Mouse (Mus musculus) retina, embryonic 14.5 days (tissue): Measurements from ENCODE around the gene Lzic.
"Not testable (repeated sequence)": the region's sequence is repeated elsewhere in the genome, so short reads cannot be mapped to it uniquely, and the experiment has no call there.

Source experiments
- DNase-seq: peaks from one replicate; pipeline ENCODE4 v3.0.0-alpha.2; 2015; ENCODE audit warnings: low spot score

Gene Lzic

DNA sequence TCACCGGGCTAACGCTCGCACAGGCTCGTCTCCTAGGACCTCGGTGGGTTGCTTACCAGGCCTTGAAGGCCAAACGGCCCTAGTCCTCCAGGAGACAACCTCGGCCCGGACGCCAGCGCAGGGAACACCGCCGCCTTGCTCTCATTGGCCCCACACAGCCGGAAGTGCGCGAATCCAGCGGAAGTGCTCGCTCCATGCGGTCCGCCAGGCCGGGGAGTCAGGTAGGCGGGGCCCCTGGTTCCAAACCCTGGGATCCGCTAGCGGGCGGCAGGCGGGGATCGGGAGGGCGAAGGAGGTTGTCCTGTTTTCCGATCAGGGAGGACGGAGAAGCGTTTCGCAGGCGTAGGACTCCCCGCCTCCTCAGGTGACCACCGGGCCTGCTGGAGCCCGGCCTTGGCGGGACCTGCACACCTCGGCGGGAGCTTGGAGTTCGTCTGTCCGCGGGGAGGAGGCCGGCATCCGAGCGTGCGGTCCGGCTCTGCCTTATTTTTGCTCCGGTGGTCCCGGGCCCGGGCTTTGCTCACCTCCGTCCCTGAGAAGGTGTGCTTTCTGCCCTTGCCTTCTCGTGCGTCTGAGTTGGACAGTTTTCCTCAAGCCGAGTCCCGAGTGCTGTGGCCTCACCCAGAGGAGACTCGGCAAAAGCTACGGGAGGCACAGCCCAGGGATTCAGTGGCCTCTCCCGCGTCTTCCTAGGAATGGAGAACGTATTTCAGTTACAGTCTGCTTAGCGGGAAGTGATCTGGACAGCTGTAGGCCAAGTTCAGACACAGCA, at the start of gene Lzic, which contains the start of gene Nmnat1:
Gene Lzic, plus strand, starts transcription at position 177 of the 772 bp plus-strand sequence.
Gene Nmnat1, minus strand, starts transcription at position 150 of the 772 bp plus-strand sequence.
- DNase-seq = peak; percentile 94

DNA sequence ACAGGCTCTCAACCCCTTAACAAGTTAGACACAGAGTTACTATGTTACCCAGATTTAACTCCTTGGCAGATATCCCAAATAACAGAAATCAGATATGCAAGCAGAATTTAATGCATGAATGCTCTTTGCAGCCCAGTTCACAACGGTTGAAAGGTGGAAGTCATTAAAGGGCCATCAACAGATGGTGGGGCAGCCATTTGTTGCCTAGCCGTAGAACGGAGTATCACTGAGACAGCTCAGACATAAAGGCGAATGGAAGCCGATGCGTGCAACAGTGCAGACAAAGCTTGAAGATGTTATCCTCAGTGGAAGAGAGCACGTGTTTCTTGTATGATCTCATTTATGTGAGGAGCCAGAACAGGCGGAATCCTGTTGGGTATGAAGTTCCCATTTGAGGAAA, 44.5 kb upstream of the Lzic start:
- peak; percentile 66 for DNase-seq

DNA sequence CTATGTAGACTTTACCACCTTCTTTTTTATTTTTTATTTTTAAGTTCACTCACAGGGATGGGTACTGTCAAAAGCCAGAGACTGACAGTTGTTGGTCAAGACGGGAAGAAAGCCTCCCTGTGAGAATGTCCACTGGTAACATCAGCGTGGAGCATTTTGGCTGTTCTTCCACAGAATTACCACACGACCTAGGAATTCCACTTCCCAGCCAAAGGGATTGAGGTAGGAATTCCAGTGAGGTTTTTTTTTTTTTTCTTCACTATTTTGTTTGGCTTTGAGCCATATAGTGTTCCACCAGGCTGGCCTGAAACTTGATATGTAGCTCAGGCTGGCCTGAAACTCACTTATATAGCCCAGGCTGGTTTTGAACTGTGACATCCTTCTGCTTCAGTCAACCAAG, 42.6 kb upstream of the Lzic start:
- DNase-seq = no peak

DNA sequence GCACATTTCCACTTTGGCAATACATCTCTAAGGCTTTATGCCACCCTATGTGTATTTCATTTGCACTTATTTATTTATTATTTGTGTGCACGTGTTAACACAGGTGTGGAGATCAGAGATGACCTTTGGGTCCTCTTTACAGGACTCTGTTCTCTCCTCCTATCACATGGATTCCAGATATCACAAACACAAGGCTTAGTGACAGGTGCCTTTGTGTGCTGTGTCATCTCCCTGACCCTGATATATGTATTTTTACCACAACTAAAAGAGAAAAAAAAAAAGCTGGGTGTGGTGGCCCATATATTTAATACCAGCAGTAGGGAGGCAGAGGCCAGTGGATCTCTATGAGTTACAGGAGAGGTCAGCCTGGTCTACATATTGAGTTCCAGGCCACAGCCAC, 40.6 kb upstream of the Lzic start:
- DNase-seq = no peak

DNA sequence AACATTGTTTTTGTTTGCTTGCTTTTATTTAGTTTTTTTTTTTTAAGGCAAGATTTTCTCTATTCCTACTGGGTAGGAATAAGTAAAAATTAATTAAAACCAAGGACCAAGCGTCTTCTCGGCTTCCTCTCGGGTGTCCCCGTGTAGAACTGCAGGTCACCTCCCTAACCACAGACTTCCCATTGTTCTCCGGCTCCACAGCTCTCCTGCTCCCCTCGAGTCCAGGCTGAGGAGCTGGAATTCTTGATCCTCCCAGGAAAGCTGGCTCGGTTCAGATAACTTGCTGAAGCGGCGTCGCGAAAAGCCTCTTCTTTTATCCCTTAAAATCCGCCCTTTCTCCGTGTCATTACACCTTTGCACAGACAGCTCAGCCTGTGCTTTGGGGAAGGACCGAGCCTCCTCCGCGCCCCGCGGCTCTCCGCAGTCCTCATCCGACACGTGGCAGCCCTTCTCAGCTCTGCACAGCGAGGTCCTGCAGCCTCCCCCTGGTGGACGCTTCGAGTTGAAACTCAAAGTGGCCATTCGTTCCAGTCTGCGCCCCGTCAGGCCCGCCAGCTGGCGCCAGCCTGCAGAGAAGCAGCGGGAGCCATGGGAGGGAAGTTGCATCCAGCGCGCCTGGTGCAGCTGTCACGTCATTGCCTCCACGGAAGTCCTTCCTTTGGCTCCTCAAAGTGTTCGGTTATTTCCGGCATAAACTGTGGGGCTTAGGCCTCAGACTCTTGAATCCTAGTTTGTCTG, 39.9 kb upstream of the Lzic start:
- DNase-seq = peak; percentile 99

DNA sequence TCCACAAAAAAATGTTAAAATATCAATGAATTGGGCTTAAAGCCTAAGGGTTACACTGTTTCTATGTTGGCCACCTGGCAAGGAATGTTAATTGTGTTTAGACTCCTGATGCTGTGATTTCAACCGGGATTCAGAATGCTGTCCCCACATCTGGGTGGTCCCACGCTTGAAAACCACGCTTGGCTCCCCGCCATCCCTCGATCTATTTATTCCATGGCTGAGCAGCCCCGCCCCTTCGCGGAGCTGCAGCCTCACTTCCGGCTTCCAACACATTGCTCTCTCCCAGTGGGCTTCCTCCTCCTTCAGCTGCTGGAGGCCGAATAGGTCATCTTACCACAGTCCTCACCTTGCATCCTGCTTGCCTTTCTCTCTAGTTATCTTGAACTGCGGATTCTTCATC, 39.2 kb upstream of the Lzic start:
- peak; percentile 85 for DNase-seq

DNA sequence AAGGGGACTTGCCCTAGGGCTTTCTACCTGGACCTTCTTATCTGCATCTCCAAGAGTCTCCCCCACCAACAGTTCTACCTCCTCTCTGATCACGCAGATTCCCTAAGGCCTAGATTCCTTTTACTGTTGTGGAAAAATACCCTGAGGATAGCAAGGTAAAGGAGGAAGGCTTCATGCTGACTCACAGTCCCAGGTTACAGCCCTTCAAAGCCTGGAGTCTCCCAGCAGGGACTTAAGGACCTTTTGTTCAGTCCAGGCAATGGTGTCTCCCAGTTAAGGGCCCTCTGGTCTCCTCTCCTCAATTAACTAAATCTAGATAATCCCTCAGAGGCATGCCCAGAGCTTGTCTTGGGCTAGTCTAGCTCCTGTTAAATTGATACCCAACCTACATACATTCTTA, 38.7 kb upstream of the Lzic start:
- no peak for DNase-seq

DNA sequence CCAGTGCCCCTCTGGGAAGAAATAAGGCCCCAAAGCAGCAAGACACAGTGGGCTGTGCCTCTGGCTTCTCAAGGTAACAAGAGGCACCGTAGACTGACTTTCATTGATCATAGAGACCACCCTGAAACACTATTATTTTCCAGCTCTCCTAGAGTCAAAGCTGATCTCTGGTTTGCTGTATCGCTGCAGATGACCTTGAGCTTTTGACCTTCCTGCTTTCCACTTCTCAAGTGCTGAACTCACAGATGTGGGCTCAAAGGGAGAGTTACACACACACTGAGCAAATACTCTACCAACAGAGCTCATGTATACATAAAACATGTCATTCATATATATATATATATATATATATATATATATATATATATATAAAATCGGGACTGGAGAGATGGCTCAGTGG, 34.4 kb upstream of the Lzic start:
- no peak for DNase-seq

DNA sequence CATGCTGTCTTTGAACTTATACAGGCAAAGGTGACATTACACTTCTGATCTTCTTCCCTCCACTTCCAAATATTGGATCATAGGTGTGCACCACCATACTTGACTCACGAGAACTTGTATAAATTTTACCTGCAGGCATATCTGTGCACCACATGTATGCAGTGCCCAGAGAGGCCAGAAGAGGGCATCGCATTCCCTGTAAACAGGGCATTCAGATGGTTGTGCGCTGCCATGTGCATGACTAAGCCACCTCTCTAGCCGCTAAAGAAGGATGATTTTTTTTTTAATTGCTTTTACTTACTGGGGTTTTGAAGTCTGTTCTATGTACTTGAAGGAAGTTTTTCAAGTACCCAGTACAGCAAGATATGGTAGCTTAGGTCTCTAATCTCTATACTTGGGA, 31.4 kb upstream of the Lzic start:
- peak; percentile 34 for DNase-seq

DNA sequence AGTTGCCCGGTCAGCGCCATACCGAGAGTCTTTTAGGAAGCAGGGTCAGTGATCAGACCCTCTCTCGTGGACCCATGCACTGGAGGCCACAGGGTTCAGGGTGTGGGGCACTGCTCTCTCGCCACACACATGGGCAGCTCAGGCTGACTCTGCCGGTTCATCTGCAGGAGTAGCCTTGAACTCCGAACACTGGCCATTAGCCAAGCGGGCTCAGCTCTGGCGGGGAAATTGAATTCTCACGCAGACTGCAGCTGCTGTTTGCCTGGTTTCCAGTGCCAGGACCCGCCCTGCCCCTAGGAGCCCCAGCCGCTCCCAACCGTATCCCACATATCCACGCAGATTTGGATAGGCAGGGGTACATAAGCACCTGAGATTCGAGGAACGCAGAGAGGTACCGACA, 30.8 kb upstream of the Lzic start:
- DNase-seq = no peak

DNA sequence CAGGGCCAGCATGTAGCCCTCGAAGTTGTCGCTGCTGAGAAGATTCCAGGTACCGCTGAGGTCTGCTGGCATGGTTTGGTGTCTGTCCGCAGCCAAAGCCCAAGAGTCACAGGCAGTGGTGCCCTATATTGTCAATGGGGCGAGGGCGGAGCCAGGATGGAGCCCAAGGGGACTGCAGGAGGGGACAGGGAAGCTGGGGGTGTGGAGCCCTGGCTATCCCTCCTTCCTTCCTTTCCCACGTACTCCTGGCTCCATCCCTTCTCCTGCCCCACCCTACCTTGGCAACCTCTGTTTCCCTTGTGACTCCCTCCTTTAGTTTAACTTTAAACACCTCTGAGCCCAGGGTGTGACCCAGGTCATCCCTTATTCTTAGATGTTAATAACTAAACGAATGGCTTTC, 30.1 kb upstream of the Lzic start, which contains the start of gene Rbp7:
Gene Rbp7, minus strand, starts transcription at position 100 of the 400 bp plus-strand sequence.
- DNase-seq = no peak

DNA sequence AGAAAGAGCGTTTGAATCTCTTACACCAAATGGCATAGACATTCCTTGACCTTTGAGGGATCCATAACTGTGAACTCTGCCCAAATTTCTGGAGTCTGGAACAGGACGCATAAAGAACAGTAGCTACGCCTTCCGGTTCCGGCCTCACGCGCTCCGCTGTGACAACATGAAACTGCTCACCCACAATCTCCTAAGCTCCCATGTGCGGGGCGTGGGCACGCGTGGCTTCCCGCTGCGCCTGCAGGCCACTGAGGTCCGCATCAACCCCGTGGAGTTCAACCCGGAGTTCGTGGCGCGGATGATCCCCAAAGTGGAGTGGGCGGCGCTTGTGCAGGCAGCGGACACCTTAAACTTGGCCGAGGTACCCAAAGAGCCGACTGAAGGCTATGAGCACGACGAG, 27.9 kb upstream of the Lzic start:
- not testable (repeated sequence) for DNase-seq

DNA sequence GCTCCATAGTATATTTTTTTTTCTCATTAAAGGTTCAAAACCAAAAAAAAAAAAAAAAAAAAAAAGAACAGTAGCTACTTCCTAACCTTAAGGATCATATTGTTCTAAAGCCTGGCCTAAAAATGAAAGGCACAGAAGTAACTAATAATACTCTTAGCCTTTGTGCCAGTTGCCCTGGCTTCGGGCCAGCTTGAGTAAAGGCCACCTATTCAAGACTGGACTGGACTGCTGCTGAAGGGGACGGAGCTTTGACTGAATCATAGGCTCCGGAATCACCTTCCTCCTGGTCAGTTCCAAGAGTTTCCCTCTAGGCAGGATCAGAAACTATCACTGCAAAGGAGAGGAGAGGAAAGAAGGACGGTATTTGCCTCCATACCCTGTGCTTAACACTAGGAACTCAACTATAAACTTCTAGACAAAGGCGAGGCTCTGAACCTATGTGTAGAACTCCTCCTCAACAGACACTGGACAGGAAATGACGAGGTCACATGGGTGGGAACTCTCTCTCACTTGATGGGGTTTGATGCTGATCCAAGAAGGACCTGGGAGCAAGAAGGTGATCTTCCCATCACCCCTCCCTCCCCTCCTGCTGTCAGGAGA, 27.1 kb upstream of the Lzic start:
- no peak for DNase-seq

DNA sequence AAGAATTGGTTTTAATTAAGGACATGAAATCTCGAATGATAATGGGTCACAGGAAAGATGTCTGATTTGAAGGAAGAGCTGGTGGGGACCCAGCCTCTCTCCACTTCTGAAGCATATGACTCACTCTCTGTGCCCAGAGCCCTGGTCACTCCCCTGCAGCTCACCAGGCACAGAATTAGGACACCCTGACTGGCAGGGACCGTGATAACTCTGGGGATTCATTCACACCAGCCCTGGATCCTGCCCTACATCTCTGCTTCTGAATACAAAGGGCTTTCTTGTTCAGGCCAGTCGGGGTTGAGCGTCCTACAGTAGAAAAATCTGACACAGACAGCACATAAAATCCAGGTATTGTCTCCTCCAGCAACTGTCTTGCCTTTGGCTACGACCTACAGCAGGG, 26.5 kb upstream of the Lzic start:
- DNase-seq = no peak

DNA sequence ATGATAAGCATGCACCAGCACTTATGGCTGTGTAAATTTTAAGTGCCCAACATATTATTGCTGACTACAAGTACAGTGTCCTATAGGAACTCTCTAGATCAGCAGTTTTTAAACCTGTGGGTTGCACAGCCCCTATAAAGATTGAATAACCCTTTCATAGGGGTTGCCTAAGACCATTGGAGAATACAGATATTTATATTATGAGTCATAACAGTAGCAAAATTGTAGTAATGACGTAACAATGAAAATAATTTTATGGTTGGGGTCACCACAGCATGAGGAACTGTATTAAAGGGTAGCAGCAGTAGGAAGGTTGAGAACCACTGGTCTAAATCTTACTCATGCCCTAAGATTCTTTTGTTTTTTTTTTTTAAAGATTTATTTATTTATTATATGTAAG, 25.6 kb upstream of the Lzic start:
- DNase-seq = no peak

DNA sequence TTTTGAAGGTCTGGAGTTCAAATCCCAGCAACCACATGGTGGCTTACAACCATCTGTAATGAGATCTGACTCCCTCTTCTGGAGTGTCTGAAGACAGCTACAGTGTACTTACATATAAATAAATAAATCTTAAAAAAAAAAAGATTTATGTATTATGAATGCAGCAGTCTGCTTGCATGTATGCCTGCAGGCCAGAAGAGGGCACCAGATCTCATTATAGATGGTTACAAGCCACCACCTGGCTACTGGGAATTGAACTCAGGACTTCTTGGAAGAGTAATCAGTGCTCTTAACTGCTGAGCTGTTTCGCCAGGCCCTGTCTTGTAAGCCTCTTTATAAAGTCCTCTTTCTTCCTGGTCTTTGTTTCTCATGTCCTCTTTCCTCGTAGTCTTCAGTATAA, 24.6 kb upstream of the Lzic start:
- DNase-seq = not testable (repeated sequence)

DNA sequence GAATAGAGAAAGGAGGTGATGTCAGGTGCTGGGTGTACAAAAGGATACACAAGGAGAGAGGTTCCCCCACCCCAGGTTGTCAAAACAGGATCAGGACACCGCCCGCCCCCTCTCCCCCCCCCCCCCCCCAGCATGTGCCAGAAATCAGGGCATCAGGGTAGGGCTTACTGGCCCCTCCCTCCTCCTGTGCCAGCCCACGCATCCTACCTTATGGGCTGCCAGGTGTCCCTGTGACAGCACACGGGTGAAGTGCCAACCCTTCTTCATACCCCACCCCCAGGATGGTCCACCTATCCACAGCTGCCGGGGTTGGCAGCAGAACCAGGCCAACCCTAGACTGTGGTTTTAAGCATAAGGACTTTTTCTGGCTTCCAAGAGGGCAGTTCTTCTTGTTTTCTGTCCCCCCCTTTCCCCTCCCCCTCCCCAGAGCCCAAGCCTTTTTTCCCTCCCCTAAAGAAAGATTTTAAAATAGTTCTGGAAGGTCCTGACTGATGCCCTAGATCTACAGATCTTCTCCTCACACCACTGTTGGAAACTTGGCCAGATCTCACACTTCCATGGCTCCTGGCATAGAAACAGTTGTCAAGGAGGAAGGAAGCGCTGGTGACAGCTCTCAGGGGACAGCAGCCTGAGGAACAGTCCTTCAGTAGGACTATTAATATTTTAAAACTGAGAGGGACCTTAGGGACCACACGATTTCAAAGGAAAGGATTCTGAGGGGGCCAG, 23.3 kb upstream of the Lzic start:
- DNase-seq = peak; percentile 42

DNA sequence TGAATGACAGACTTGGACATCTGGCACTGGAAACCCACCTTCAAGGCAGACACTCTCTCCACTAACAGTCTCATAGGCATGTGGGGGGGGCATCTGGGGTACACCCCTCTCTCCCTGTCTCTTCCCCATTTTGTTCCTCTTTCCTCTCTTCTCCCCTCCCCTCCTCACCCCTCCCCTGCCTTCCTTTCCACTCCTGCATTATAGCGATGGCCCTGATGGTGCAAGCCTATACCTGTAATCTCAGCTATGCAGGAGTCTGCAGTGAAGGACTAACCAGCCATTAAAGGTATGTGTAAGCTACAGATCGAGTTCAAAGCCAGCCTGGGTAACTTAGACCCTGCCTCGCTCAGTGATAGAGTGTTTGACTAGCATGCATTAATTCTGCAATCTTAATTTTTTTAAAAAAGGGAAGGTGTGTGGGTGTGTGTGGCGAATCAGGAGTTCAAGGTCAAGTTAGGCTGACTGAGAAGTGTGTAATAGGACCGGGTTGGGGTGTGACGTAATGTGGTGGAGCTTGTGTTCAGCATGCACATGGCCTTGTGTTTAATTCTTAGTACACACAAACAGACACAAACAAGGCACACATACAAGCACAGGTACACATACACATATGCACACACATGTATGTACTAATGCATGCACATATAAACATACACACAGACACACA, 22.6 kb upstream of the Lzic start:
- DNase-seq = no peak

DNA sequence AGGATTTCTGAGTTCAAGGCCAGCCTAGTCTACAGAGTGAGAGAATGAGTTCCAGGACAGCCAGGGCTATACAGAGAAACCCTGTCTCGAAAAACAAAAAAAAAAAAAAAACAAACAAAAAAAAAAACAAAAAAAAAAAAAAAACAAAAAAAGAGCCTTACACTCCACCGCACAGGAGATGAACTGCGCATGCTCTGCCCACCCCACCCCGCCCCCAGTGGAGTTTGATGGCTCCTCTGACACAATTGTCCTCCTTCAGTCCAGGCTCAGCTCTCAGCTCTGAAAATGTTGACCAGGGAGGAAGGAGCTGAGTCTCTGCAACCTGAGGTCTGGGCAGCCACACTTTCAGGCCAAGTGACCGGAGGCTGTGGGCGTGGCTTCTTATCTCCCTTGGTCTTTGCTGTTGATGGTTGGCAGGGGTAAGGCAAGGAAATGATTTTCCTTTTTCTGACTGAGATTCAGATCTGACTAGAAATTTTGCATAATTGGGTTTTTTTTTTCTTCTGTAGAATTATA, 21.5 kb upstream of the Lzic start:
- DNase-seq = no peak

DNA sequence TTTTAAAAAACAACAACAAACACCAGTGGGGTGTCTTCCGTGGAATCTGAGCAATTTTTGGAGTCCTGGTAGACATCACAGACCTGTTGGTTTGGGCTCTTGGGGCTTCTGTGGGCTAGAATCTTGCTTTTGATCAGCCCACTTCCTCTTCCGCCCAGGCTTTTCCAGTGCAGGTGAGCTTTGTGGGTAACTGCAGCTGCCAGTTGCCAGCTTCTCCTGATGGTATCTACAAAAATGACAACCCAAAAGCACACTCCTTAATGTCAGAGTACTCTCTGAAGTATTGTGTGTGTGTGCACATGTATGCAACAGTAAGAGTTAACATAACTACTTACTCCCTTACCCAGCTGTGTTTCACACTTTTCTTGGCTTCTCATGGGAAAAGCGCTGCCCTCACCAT, 15.5 kb upstream of the Lzic start:
- no peak for DNase-seq

DNA sequence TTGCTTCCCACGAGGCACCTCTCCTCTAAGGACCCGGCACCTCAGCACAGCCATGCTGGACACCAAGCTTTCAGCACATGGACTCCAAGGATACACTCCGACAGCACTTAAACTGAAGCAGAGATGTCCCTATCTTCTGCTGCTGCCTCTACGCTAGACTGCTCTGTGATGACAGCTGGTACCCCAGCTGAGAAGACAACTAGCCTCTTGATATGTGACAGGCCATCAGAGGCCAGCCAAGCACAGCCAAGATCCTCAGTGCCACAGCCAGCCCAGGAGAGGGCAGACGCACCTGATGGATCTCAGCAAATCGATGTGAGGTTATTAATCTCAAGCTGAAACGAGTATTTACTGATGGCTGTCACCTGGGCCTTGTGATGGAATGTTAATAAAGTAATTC, 9.9 kb upstream of the Lzic start:
- no peak for DNase-seq

DNA sequence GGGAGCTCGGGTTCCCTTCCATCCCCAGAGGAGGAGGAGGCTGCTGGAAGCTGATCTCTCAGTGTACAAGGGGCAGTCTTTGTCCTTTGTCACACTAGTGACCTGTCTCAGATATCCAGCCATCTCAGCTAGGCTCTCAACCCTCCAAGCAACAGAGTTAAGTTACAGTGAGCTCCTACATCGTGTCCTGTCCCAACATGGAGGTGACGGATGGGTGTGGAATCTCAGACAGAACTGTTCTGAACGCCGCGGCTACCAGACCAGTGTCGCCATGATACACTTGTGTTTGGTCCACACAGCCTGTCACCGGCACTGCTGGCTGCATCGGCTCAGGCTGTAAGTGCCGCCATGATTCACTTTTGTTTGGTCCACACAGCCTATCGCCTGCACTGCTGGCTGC, 8.0 kb upstream of the Lzic start, which contains the start of gene Tmem274:
Gene Tmem274, plus strand, starts transcription at position 301 of the 400 bp plus-strand sequence.
- no peak for DNase-seq
